Mouse (Mus musculus): ENCODE measurements around the gene Cyth1.

Cyth1 gene

GRCm38 (mm10) chr11:118121592-118121991 lies 126.8 kb downstream of the Cyth1 start:
- in situ Hi-C loops (cut with MboI, MseI): no loop called here

- in situ Hi-C loops (cut with MboI, MseI): no loop called here
Observed at GRCm38 (mm10) chr11:118118777-118119176, 129.6 kb downstream of the Cyth1 start.

GRCm38 (mm10) chr11:118114581-118115110 lies 133.7 kb downstream of the Cyth1 start:
- in situ Hi-C loops (cut with MboI, MseI): no loop called here

- in situ Hi-C loops (cut with MboI, MseI): no loop called here
Observed at GRCm38 (mm10) chr11:118113516-118114205, 134.7 kb downstream of the Cyth1 start.

- in situ Hi-C loops (cut with MboI, MseI): no loop called here
Observed at GRCm38 (mm10) chr11:118104001-118104400, 144.4 kb downstream of the Cyth1 start.

- in situ Hi-C loops (cut with MboI, MseI): no loop called here
Observed at GRCm38 (mm10) chr11:118103383-118103782, 145.0 kb downstream of the Cyth1 start.

GRCm38 (mm10) chr11:118102838-118103237 lies 145.6 kb downstream of the Cyth1 start:
- in situ Hi-C loops (cut with MboI, MseI): no loop called here

GRCm38 (mm10) chr11:118101133-118101532 lies 147.3 kb downstream of the Cyth1 start:
- in situ Hi-C loops (cut with MboI, MseI): no loop called here

GRCm38 (mm10) chr11:118096736-118097135 lies 151.7 kb downstream of the Cyth1 start:
- in situ Hi-C loops (cut with MboI, MseI): no loop called here

GRCm38 (mm10) chr11:118095004-118095403 lies 153.4 kb downstream of the Cyth1 start:
- in situ Hi-C loops (cut with MboI, MseI): no loop called here

GRCm38 (mm10) chr11:118091002-118091670 lies 157.3 kb downstream of the Cyth1 start:
- in situ Hi-C loops (cut with MboI, MseI): no loop called here

- in situ Hi-C loops (cut with MboI, MseI): no loop called here
Observed at GRCm38 (mm10) chr11:118088896-118089295, 159.5 kb downstream of the Cyth1 start.

- in situ Hi-C loops (cut with MboI, MseI): no loop called here
Observed at GRCm38 (mm10) chr11:118085961-118086360, 162.4 kb downstream of the Cyth1 start.

- in situ Hi-C loops (cut with MboI, MseI): no loop called here
Observed at GRCm38 (mm10) chr11:118085176-118085575, 163.2 kb downstream of the Cyth1 start.

- in situ Hi-C loops (cut with MboI, MseI): no loop called here
Observed at GRCm38 (mm10) chr11:118084266-118084665, 164.1 kb downstream of the Cyth1 start.

- in situ Hi-C loops (cut with MboI, MseI): no loop called here
Observed at GRCm38 (mm10) chr11:118083811-118084210, 164.6 kb downstream of the Cyth1 start.

- in situ Hi-C loops (cut with MboI, MseI): no loop called here
Observed at GRCm38 (mm10) chr11:118082294-118082693, 166.1 kb downstream of the Cyth1 start.

All from T-helper 2 cell (primary cell).